Mouse (Mus musculus) layer of hippocampus, adult 9-11 months (tissue): ENCODE results near the gene Hipk3.

Source experiments
- DNase-seq: peaks from one replicate; pipeline ENCODE4 v3.0.0; 2022

Hipk3 gene

DNA sequence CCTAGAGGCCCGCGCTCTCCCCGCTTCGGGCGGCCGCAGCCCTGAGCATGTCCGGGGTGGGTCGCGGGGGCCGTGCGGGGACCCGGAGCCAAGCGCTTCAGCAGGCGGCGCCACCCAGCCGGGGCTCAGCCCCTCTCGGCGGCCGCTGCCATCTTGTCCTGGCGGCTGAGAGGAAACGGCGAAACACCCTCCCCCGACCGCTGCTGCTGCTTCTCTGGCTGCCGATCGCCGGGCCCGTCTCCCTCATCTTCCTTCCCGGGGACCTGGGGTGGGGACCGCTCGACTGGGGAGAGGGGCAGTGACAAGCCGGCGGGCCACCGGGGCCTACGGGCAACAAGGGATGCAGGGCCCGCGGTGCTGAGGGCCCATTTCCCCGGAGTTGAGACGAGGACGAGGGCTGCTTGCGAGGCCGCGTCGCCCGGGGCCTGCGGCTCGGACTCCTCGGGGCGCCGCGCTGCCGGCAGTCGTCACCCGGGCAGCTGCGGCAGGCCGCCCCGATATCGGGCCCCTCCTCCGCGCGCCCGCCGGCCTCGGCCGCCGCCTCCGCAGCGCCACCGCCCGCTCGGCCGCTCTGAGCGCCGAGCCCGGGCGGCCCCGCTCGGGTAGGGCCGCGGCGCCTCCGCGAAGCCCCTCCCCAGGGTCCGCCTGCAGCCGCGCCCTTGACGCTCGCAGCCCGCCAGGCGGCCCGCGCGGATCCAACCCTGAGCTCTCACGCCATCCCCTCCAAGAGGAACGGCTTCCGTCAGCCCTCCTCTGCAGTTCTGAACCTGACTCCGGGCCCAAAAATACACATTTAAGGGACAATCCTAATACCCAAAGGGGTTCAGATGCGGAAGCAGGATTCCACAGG lies at the start of gene Hipk3:
TSS of gene Hipk3 (minus strand) at position 496 of the 850 bp plus-strand sequence.
- peak; percentile 87 for DNase-seq

- DNase-seq: no peak
Observed at GRCm38 (mm10) chr2:104540286-104540685, 46.0 kb upstream of the Hipk3 start.

DNA sequence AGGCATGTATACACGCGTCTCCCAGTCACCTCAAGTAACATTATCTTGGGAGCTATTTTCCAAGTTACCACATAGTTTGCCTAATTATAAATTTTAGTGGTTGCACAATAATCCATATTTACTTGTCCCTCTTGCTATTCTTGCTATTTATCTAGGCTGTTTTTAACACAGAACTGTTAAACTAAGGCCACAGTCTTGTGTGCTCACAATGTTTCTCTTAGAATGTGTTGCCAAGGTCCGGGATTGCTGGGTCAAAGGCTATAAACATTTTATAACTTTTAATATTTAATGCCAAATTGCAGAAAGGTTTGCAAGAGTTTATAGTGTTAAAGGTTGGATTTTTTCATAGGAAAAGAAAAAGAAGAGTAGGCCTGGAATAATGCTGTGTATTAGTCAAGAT lies 40.5 kb upstream of the Hipk3 start:
- no peak for DNase-seq

- DNase-seq: no peak
Observed at GRCm38 (mm10) chr2:104532548-104532947, 38.3 kb upstream of the Hipk3 start.

GRCm38 (mm10) chr2:104526559-104526958 lies 32.3 kb upstream of the Hipk3 start:
- no peak for DNase-seq

DNA sequence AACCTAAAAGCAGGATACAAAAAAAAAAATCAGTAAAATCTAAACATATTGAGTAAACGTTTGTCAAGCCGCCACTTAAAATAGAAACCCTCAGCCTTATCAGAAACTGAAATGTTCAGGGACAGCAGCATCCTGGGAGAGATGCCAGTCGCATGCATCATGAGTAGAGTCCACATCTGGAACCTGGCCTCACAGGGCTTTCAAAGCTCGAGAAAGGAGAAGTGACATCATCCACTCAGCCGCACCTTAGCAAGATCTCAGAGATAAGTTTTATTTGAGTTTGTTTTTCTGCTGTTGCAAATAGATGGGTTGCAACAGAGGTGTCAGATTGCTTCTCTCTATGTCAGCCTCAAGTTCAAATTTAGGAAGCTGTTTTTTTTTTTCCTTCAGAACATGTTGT lies 31.3 kb upstream of the Hipk3 start:
- no peak for DNase-seq

- DNase-seq: no peak
Observed at GRCm38 (mm10) chr2:104511622-104512021, 17.4 kb upstream of the Hipk3 start.

DNA sequence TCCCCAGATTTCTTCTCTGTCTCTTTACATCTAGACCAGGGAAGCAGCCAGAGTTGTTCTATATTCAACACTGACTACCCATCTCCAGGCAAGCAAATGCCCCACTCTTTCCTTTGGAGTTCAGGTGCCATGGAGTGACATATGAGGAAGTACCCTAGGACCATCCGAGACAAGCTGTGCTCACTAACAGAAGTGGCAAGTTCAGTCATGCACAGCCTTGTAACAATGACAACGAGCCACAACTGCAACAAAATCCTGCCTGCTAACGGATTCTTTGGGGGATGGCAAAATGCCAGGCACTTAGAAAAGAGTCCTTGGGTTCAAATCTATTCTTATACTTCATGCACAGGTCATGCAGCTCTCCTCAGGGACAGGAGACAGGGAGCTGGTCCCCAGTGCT lies 8.1 kb upstream of the Hipk3 start:
- DNase-seq: no peak

DNA sequence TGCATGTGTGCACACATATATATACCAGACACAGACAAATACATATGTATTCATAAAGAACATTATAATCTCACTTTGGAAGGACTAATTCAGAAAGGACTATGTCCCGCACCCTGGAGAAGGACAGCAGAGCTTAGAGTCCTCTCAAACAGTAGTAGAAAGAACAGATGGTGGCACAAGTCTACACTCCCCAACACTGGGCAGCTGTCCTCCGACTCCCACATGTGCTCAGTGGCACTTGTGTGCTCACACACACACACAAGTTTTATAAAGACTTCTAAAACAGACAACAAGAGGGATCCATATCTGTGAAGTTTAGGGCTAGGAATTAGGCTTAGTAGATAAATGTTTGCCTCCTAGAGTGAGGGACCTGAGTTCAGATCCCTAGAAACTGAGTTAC lies 6.8 kb upstream of the Hipk3 start:
- DNase-seq: no peak

DNA sequence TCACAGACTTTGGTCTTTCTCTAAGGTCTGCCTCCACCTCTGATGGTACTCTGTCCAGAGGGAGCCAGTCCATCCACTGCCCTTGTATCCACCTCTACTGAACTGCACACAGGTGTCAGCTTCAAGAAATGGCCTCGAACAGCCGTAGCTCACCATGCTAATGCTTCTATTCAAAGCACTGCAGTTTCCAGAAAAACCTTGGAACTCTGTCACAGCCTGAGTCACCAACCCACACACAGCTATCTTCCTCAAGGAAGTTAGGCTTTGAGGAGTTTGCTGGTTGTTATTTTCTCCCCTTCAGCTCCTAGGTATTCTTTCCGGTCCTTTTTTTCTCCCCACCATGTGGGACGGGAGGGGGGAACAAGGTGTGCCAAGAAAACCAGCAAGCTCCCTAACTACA lies 3.5 kb upstream of the Hipk3 start:
- peak; percentile 14 for DNase-seq

GRCm38 (mm10) chr2:104497231-104497630 lies 3.0 kb upstream of the Hipk3 start:
- DNase-seq: no peak

DNA sequence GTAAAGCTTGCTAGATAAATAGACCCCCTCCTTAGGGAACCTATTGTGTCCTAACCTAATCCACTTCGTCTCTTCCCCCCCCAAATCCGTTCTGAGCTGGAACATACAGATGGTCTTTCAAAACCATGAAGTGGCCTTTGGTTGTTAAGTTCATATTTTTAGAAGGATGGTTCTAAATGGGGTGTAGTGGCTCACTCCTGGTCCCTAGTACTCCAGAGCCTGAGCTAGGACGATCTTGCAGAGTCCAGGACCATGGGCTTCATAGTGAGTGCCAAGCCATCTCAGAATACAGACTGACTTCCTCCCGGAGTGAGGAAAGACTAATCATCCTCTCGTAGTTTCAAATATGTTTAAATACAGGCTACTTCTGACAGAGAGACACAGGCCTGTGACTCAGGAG lies 2.0 kb upstream of the Hipk3 start:
- no peak for DNase-seq

DNA sequence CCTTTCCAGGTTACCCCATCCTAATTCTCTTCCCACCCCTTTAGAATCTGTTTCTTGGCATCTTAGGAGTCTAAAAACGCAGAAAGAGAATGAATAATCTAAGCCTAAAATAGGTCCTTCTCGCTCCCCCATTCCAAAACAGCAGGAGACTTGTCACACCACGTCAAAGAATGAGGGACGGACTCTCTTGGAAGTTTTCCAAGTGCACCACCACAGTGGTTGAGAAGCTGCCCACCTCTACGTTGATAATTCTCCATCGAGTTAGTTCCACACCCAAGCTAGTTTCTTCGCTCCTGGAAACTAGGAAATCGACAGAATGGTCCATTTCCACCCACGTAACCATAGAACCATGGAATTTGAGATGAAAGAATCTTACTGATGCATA lies 547 bp upstream of the Hipk3 start:
- no peak for DNase-seq

DNA sequence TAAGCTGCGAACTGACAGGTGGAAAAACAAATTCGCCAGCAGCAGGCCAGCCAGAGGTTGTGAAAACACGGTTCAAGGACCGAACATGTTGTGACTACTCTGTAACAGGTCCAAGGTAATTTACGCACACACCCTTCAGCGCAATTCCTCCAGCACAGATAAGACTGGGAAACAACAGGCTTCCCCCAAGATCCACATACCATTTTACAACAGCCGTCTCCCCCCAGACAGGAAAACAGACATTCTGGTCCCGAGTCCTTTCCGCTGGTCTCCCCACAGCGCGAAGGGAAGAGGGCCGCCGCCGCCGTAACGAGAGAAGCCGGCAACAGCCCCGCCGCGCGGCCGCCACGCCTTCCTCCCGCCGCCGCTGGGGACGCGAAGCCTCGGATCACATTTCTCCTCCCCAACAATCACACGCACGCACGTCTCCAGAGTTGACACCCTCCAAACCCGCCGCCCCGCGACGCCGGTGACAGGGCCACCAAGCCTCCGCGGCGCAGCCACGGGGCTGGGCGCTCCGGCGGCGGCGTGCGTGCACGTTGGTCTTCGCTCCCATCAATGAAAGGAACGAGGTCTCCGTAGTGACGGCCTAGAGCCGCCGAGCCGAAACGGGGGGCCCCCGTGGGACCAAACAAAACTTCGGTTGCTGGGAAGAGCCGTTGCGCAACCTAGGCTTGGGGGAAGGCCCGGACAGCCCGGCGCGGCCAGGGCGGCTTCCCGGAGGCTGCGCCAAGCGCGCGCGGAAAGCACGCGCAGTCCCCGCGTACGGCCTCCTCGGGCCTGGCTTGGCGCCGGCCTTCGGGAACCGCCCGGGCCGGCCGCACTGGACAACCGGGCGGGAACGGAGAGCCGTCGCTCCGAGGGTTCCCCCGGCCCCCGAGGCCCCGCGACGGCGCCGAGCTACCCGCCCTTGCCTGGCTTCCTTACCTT lies 960 bp downstream of the Hipk3 start:
- peak; percentile 85 for DNase-seq

DNA sequence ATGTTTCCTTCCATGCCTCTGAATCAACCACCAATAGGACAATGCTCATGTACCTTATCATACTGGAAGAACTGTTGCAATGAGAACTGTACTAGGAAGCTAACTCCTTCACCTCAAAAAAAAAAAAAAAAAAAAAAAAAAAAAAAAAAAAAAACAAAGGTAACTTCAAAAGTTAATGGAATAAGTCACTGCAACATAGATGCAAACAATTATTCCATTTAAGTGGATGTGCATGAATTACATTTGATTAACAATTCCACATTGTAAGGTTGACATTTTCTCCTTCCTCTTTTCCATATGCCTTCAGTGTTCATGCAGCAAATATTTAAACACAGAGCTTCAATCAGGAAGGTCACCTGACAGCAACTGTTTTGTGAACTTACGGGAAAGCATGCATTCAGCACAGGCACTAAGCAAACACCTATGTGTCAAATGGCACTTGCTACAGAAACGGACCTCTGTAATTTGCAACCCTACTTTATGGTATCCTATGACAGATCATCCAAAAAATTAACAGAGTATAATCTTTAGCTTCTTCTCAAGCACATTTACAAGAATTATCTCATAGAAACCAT lies 2.9 kb downstream of the Hipk3 start:
- DNase-seq: no peak

DNA sequence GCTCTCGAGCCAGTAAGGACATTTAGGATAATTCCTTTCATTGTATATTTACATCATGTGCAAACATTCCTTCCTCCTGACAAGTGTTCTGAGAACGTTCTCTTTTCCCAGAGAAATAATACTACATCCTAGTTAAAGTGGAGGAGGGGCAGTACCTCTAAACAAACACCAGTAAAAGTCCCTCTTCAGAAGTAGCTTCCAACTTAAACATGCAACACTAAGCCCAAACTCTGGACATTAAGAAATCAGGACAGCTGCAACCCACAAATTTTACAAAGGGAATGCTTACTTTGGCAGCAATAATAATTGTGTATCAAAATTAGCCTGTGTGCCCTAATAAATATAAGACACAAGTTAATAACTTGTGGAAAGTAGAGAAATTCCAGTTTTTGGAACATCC lies 3.5 kb downstream of the Hipk3 start:
- DNase-seq: no peak

DNA sequence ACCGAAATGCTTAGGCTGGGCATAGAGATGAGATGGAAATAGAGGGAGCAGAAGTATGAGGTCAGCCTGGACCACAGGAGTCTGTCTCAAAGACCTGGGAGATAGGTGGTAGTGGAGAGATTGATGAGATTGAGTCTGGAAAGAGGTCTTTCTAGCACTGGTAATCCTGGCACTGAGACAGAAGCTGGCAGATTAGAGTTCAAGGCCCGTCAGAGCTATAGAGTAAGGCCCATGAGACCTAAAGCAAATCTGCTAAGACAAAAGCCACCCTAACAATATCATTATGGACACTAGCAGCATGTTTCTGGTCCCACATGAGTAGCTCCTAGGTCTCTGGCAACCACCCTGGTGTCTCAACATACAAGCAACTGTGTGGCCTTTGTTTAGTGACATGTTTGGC lies 4.4 kb downstream of the Hipk3 start:
- DNase-seq: no peak

DNA sequence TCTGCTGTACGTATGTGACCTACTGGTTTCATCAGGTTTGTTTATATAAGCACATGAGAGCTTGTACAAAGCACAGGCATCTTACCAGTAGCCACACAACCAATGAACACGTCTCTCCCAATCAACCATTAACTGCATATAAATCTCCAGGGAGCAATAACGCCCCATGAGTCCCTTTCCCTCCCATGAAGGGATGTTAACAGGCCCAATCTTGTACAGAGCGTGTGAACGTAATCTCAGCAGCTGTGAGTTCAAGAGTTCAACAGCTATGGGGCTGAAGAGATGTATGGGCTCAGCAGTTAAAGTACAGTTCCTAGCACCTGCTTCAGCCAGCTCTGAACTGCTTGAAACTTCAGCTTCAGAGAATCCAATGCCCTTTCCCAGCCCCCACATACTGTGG lies 9.8 kb downstream of the Hipk3 start:
- no peak for DNase-seq

DNA sequence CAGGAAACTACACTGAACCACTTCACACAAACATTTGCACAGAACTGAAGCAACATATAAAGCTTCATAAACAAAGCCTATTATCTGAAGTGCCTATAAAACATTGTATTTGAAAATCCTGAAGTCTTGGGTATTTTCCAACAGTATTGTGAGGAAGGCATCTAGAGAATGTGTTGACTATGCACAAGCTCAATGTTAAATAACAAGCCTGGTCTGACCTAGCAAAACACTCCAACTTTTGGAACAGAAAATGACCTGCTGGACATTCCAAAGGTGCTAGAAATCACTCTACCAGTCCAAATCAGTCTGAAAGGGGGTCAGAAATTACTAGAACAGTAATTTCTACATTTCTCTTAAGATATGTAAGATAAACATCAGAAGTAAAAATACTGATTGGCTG lies 12.1 kb downstream of the Hipk3 start:
- no peak for DNase-seq

GRCm38 (mm10) chr2:104479054-104479453 lies 15.2 kb downstream of the Hipk3 start:
- no peak for DNase-seq

GRCm38 (mm10) chr2:104477398-104478015 lies 16.7 kb downstream of the Hipk3 start:
- DNase-seq: no peak

DNA sequence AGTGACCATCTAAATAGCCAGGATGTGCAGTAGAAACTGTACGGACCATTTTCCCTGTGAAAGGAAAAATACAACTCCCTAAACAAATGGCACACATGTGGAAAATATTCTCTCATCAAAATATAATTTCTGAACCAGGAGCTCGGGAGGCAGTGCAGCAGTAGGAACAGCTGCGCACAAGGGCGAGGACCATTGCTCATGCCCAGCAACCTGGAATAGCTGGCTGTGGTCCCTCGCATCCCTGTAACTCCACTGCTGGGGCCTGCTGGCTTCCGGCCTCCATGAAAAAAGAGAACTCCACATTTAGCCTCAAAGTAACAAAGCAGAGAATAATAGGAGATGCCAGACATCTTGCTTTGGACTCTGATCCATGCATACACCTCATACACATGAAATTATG lies 22.2 kb downstream of the Hipk3 start:
- no peak for DNase-seq

GRCm38 (mm10) chr2:104471161-104471560 lies 23.1 kb downstream of the Hipk3 start:
- DNase-seq: no peak
